Mouse (Mus musculus): Measurements from ENCODE around the gene Fmo6. TPM values are rescaled to one million over a fixed set of nuclear protein-coding genes. Genes with fewer than 3 reads are reported as not detected.
A peak's percentile ranks its signal among the peaks of the same experiment; 100 is the strongest.

The Fmo6 gene
- polyA plus RNA-seq, 1 experiment from 2014 or later, result not detected

DNA sequence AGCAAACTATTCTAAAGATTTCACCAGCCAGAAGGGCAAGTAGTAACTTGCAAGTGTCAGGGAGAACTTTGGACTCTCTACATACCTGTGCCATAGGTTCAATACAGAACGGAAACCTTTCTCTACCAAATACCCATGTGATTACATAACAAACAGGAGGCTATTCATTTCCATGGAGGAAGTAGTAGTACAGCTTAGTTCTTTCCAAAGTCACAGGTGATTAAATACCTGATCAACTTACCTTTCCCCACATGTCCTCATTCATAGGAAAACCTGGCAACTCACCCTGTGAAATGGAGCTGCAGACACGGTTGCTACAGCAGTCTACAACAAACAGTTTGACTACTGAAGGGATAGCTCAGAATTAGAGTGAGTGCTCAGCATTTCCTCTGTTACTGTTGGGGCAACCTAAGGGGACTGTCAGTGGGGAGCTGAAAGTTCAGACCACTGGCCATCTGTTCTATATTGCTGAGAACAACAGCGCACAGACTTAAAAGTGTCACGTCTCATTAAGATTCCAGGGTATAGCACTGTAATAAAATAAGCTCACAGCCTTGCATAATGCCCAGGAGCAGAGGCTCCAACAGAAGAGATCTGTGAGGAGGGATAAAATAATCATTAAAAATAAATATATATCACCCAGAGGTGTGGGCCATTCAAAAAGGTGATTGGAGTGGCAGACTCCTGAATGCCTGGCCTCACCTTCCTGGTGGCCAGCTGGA is 9.7 kb upstream of the Fmo6 start:
- Histone ChIP-seq H3K27me3 (ENCODE audit: control insufficient read depth, insufficient read depth, low read length) (no peaks in the 10 kb centered on the region), H3K4me2 (ENCODE audit: low read depth, low read length) (no peak overlapping the region), H3K9me3 (replicated peaks; ENCODE audit: control insufficient read depth, low read length) (no peaks in the 10 kb centered on the region), H3K4me3 (replicated peaks; ENCODE audit: low read length) (no peak overlapping the region), H3K9ac (ENCODE audit: low read length) (no peak overlapping the region), H3K27ac (ENCODE audit: low read length) (no peak overlapping the region), H3K4me1 (ENCODE audit: control insufficient read depth, insufficient read depth, low read length) (no peaks in the 10 kb centered on the region; the same call in 1 of the 2 replicates), H3K36me3 (ENCODE audit: control insufficient read depth, insufficient read depth, low read length) (no peaks in the 10 kb centered on the region)
- ATAC-seq (ENCODE audit: insufficient read depth, low FRiP score), result no peak
- WGBS, result 64% methylated on average over 4 of the region's 4 CpGs

DNA sequence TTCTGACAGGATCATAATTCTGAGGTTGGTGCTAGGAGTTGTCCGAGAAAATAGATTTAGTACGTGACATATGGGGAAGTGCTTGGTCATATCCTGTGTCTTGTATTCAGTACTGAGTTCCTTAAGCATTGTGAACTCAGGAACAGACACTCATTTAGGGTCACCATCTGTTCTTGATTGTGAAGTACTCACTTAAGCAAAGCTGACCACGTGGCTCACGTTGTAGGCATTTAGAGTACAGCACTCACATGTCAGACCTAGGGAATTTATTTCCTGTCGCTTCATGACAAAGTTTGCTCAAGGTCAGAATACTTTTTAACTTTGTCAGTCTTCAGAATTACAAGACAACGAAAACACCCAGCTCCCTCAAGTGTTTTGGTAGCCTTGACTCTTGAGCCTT is 6.4 kb upstream of the Fmo6 start:
- H3K9me3 ChIP-seq (replicated peaks; ENCODE audit: control insufficient read depth, low read length), result no peaks in the 10 kb centered on the region
- no peak overlapping the region for H3K4me3 ChIP-seq (replicated peaks; ENCODE audit: low read length)
- no peaks in the 10 kb centered on the region for H3K36me3 ChIP-seq (ENCODE audit: control insufficient read depth, insufficient read depth, low read length)
- no peaks in the 10 kb centered on the region; the same call in 1 of the 2 replicates for H3K4me1 ChIP-seq (ENCODE audit: control insufficient read depth, insufficient read depth, low read length)
- WGBS, result 58% methylated on average over 6 of the region's 6 CpGs
- H3K27me3 ChIP-seq (ENCODE audit: control insufficient read depth, insufficient read depth, low read length), result no peaks in the 10 kb centered on the region
- ATAC-seq (ENCODE audit: insufficient read depth, low FRiP score), result no peak
- no peak overlapping the region for H3K9ac ChIP-seq (ENCODE audit: low read length)
- H3K27ac ChIP-seq (ENCODE audit: low read length), result no peak overlapping the region
- no peak overlapping the region for H3K4me2 ChIP-seq (ENCODE audit: low read depth, low read length)

DNA sequence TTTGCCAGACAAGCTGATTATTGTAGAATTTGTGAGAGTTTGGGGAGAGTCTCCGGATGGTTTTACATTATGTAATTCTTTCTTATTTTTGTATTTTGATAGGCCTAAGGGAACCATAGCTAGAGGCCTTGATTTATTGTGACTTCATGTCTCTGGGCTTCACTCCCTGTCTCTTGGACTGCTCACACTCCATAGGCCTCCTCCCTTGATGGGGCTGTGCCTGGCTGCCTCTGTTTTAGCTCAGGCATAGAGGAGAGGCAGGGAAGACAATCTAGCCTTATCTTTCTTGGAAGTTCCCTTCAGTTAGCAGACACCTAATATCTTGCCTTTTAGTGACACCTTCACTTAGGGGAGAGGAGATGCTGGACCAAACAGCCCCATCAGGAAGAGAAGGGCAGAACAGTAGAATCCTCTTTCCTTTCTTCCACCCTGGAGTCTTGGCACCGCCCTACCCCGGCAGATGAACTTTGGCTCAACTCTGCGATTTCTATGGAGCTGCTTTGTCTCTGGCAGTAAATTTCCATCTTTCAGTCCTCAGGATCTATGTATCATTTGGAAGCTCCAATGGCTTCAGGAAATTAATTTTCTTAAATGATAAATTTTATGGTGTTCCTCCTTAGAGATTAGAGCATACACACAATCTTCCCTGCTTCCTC is 1.5 kb upstream of the Fmo6 start:
- ATAC-seq (ENCODE audit: insufficient read depth, low FRiP score), result peak; percentile 91
- no peaks in the 10 kb centered on the region for H3K36me3 ChIP-seq (ENCODE audit: control insufficient read depth, insufficient read depth, low read length)
- H3K4me3 ChIP-seq (replicated peaks; ENCODE audit: low read length), result no peak overlapping the region
- no peaks in the 10 kb centered on the region for H3K27me3 ChIP-seq (ENCODE audit: control insufficient read depth, insufficient read depth, low read length)
- 74% methylated on average over 4 of the region's 4 CpGs for WGBS
- H3K9ac ChIP-seq (ENCODE audit: low read length), result no peak overlapping the region
- peak overlapping the region; percentile 65 for H3K27ac ChIP-seq (ENCODE audit: low read length)
- no peak overlapping the region for H3K4me2 ChIP-seq (ENCODE audit: low read depth, low read length)
- no peaks in the 10 kb centered on the region for H3K4me1 ChIP-seq (ENCODE audit: control insufficient read depth, insufficient read depth, low read length)
- no peaks in the 10 kb centered on the region for H3K9me3 ChIP-seq (replicated peaks; ENCODE audit: control insufficient read depth, low read length)

DNA sequence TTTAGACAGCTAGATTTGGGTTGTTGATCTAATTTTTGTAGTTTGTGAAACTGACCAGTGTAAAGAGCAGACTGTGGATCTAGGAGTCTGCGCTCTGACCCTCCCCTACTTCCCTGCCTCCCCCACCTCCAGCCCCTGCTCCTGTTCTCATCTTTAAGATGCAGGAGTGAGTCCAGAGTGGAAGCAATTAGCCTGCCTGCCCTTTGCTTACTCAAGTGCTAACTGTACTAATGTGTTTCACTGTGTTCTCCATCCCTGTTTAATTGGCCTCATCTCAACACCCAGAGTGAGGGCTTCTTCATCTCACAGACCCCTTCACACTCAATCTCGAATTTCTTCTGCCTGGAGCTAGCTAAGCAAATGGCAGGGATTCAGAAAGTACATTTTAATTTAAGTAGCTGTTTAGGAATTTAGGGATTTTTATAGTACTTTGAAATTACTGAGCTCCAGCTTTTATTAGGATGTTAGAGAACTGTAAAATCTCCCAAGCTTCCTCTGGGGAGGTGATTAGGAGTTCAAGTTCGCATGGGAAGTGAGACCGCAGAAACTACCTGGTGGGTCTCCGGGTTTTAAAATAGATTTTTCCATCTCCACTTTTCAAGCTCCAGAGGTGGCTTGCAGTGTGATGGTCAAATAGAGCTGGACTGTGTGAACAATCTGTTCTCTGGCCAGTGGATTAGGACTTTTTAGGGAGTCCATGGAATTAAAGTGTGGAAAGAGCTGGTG is 818 bp upstream of the Fmo6 start:
- no peaks in the 10 kb centered on the region for H3K27me3 ChIP-seq (ENCODE audit: control insufficient read depth, insufficient read depth, low read length)
- H3K9ac ChIP-seq (ENCODE audit: low read length), result no peak overlapping the region
- no peaks in the 10 kb centered on the region for H3K4me1 ChIP-seq (ENCODE audit: control insufficient read depth, insufficient read depth, low read length)
- H3K36me3 ChIP-seq (ENCODE audit: control insufficient read depth, insufficient read depth, low read length), result no peaks in the 10 kb centered on the region
- no peak for ATAC-seq (ENCODE audit: insufficient read depth, low FRiP score)
- H3K27ac ChIP-seq (ENCODE audit: low read length), result peak overlapping the region; percentile 65
- WGBS, result 64% methylated on average over 5 of the region's 5 CpGs
- no peak overlapping the region for H3K4me3 ChIP-seq (replicated peaks; ENCODE audit: low read length)
- H3K9me3 ChIP-seq (replicated peaks; ENCODE audit: control insufficient read depth, low read length), result no peaks in the 10 kb centered on the region
- no peak overlapping the region for H3K4me2 ChIP-seq (ENCODE audit: low read depth, low read length)

DNA sequence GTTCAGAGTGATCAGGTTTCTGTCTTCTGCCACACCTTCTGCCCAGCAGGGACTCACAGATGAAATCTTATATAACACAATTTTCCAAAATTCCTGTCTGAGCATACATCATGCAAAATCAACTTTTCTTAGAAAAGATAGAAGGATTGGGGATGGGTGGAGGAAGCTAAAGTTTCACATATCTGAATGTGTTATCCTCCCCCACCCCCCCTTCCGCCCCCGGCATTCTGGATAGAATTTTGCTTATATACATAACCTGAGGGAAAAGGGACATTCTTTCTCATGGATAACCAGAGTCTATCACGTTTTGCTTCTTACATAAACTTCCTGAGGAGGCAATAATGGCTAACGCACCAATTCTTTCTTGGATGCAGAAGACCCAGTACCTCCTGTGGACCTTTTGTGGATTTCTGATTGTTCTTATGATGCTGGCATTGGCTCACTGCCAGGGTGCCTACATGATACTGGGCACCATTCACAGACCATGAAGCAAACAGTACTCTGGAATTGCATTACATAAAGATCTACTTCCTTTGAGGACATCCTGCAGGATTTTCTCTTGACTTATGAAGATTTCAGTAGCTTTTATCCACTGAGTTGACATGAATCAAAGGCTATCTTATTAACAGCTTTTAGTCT is 2.8 kb downstream of the Fmo6 start:
- no peak overlapping the region for H3K9ac ChIP-seq (ENCODE audit: low read length)
- 75% methylated on average over 4 of the region's 4 CpGs for WGBS
- no peak overlapping the region for H3K4me3 ChIP-seq (replicated peaks; ENCODE audit: low read length)
- H3K36me3 ChIP-seq (ENCODE audit: control insufficient read depth, insufficient read depth, low read length), result no peaks in the 10 kb centered on the region
- H3K27ac ChIP-seq (ENCODE audit: low read length), result no peak overlapping the region
- ATAC-seq (ENCODE audit: insufficient read depth, low FRiP score), result no peak
- no peak overlapping the region for H3K4me2 ChIP-seq (ENCODE audit: low read depth, low read length)
- no peaks in the 10 kb centered on the region for H3K27me3 ChIP-seq (ENCODE audit: control insufficient read depth, insufficient read depth, low read length)
- H3K4me1 ChIP-seq (ENCODE audit: control insufficient read depth, insufficient read depth, low read length), result peaks cover 5% of the 10 kb centered on the region
- no peaks in the 10 kb centered on the region for H3K9me3 ChIP-seq (replicated peaks; ENCODE audit: control insufficient read depth, low read length)

DNA sequence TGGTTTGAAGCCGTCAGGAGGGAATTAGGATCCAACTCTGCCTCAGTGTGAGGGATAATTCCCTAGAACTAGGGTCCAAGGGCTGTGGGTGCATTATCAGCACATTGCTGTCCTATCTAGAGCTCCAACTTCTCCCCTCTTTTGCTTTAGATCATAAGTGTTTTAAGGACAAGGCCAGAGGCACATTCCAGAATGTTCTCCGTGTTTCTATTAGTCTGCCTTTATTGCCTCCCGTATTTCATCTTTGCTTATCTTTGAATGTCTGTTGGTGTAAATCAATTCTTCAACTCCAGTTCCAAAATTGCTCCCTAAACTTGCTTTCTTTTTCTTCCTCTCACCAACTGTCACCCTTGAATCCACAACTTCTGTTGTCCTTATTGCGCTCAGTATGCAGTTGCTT is 4.9 kb downstream of the Fmo6 start:
- H3K9me3 ChIP-seq (replicated peaks; ENCODE audit: control insufficient read depth, low read length), result no peaks in the 10 kb centered on the region
- WGBS, result 66% methylated on average over 4 of the region's 4 CpGs
- ATAC-seq (ENCODE audit: insufficient read depth, low FRiP score), result no peak
- H3K27ac ChIP-seq (ENCODE audit: low read length), result no peak overlapping the region
- no peaks in the 10 kb centered on the region for H3K27me3 ChIP-seq (ENCODE audit: control insufficient read depth, insufficient read depth, low read length)
- no peak overlapping the region for H3K9ac ChIP-seq (ENCODE audit: low read length)
- no peak overlapping the region for H3K4me2 ChIP-seq (ENCODE audit: low read depth, low read length)
- H3K4me1 ChIP-seq (ENCODE audit: control insufficient read depth, insufficient read depth, low read length), result peaks cover 5% of the 10 kb centered on the region
- no peaks in the 10 kb centered on the region for H3K36me3 ChIP-seq (ENCODE audit: control insufficient read depth, insufficient read depth, low read length)
- no peak overlapping the region for H3K4me3 ChIP-seq (replicated peaks; ENCODE audit: low read length)

DNA sequence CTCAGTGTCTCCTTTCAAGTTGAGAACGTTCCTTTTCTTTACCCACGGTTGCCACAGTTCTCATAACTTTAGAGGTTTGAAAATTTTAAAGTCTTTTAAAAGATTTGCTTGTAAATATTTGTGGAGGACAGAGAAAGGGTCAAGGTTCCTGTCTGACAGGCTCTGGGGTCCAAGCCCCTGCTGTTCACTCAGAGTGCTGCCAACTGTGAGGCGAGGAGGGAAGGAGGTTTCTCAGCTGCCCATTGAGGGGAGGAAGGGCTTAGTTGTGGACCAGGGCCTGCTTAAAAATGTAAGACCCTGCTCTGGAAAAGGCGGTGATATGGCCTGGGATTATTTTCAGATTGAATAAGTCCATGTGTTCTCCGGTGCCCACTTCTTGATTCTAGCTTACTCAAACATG is 5.4 kb downstream of the Fmo6 start:
- 65% methylated on average over 5 of the region's 5 CpGs for WGBS

DNA sequence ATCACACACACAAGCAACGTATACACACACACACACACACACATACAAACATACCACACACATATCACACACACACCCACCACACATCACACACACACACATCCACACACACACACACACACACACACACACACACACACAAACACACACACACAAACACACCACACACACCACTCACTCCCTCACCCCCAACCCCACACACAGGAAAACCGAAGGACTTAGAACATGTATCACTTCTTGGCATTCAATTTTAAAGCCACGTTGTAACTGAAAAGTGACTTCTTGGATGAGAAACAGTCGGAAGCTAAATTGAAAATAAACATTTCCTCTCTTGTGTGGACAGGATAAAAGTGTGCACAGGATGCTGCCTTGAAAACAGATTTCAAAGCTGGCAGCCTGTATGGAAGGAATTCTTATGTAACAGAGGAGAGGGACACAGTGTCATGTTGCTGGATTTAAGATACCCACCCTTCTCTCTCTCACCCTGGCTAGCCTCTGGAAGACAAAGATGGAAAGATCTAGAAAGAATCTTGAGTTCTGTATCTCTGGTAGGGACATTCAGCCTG is 5.9 kb downstream of the Fmo6 start:
- H3K27me3 ChIP-seq (ENCODE audit: control insufficient read depth, insufficient read depth, low read length), result no peaks in the 10 kb centered on the region
- peaks cover 5% of the 10 kb centered on the region for H3K4me1 ChIP-seq (ENCODE audit: control insufficient read depth, insufficient read depth, low read length)
- no peaks in the 10 kb centered on the region for H3K9me3 ChIP-seq (replicated peaks; ENCODE audit: control insufficient read depth, low read length)
- no peak overlapping the region for H3K4me2 ChIP-seq (ENCODE audit: low read depth, low read length)
- H3K9ac ChIP-seq (ENCODE audit: low read length), result no peak overlapping the region
- peak overlapping the region; percentile 46; the same call in 1 of the 2 replicates for H3K27ac ChIP-seq (ENCODE audit: low read length)
- H3K36me3 ChIP-seq (ENCODE audit: control insufficient read depth, insufficient read depth, low read length), result no peaks in the 10 kb centered on the region
- WGBS, result 47% methylated on average over 4 of the region's 4 CpGs
- no peak for ATAC-seq (ENCODE audit: insufficient read depth, low FRiP score)
- no peak overlapping the region for H3K4me3 ChIP-seq (replicated peaks; ENCODE audit: low read length)

More for the DNA sequence above, 5.4 kb downstream of the Fmo6 start:
- H3K27ac ChIP-seq (ENCODE audit: low read length), result peak overlapping the region; percentile 46; the same call in 1 of the 2 replicates
- no peaks in the 10 kb centered on the region for H3K36me3 ChIP-seq (ENCODE audit: control insufficient read depth, insufficient read depth, low read length)
- H3K27me3 ChIP-seq (ENCODE audit: control insufficient read depth, insufficient read depth, low read length), result no peaks in the 10 kb centered on the region
- H3K4me1 ChIP-seq (ENCODE audit: control insufficient read depth, insufficient read depth, low read length), result peaks cover 5% of the 10 kb centered on the region
- ATAC-seq (ENCODE audit: insufficient read depth, low FRiP score), result no peak
- H3K9ac ChIP-seq (ENCODE audit: low read length), result no peak overlapping the region
- H3K9me3 ChIP-seq (replicated peaks; ENCODE audit: control insufficient read depth, low read length), result no peaks in the 10 kb centered on the region
- no peak overlapping the region for H3K4me3 ChIP-seq (replicated peaks; ENCODE audit: low read length)
- H3K4me2 ChIP-seq (ENCODE audit: low read depth, low read length), result no peak overlapping the region
